Mouse (Mus musculus) forebrain, embryonic 10.5 days (tissue): ENCODE results near the gene Nadk2. TPM values are rescaled to one million over a fixed set of nuclear protein-coding genes. Genes with fewer than 3 reads are reported as not detected.

Source experiments
- DNase-seq: peaks from one replicate; pipeline ENCODE4 v3.0.0-alpha.2; 2017; ENCODE audit warnings: low spot score; ENCODE audit errors: extremely low spot score
- H3K27ac ChIP-seq: fragments of 300-500 bp; sonication (generic); 2 replicates; pipeline ENCODE4 v1.5.1; 2016; ENCODE audit warnings: mild to moderate bottlenecking
- H3K27me3 ChIP-seq: fragments of 300-500 bp; sonication (generic); 2 replicates; pipeline ENCODE4 v1.6.1; 2016; ENCODE audit warnings: mild to moderate bottlenecking; ENCODE audit not compliant: poor library complexity, severe bottlenecking
- H3K36me3 ChIP-seq: fragments of 300-500 bp; sonication (generic); replicated peaks from 2 replicates; pipeline ENCODE4 v1.6.1; 2016; ENCODE audit warnings: mild to moderate bottlenecking, moderate library complexity
- H3K4me1 ChIP-seq: fragments of 300-500 bp; sonication (generic); 2 replicates; pipeline ENCODE4 v1.6.1; 2016
- H3K4me3 ChIP-seq: fragments of 300-500 bp; sonication (generic); 2 replicates; pipeline ENCODE4 v1.5.1; 2016; ENCODE audit warnings: mild to moderate bottlenecking, moderate library complexity
- H3K9me3 ChIP-seq: fragments of 300-500 bp; sonication (generic); 2 replicates; pipeline ENCODE4 v1.6.1; 2016; ENCODE audit warnings: mild to moderate bottlenecking, moderate library complexity
- WGBS: fragments of 180-500 bp; shearing (Covaris S2); methylation state at CpG from one replicate; pipeline ENCODE4 v1.1.7; 2016; 5-methylcytosine and 5-hydroxymethylcytosine counted together
- polyA plus RNA-seq: library from polyadenylated mRNA; unstranded; fragments of >200 nt; fragmentation: Nextera tagmentation; extraction: Ambion mirVana; gene quantifications from 2 replicates; pipeline ENCODE4 v1.2.1, GENCODE M21; 2016

Gene Nadk2
- polyA plus RNA-seq, 1 experiment from 2014 or later: 30.4 TPM

DNA sequence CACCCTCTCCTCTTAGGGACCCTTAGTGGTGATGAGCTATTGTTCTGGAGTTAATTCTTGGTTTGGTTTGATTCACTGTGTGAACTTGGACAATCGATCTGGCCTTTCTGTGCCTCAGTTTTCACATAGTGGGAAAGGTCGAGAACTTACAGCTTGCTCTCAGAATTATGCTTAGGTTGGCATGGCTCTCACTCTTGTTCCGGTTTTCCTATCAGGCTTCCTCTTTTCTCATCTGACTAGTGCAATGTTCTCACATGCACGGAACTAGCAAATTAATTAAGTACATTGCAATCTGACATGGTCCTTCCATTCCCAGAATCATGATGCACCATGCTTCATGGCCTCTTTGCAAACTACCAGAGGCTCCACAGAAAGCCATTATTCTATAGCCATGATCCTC, 51.9 kb downstream of the Nadk2 start:
- Histone ChIP-seq H3K36me3 (peaks cover 99% of the 10 kb centered on the region), H3K27ac (no peak overlapping the region)
- 92% methylated on average over 4 of the region's 4 CpGs for WGBS

DNA sequence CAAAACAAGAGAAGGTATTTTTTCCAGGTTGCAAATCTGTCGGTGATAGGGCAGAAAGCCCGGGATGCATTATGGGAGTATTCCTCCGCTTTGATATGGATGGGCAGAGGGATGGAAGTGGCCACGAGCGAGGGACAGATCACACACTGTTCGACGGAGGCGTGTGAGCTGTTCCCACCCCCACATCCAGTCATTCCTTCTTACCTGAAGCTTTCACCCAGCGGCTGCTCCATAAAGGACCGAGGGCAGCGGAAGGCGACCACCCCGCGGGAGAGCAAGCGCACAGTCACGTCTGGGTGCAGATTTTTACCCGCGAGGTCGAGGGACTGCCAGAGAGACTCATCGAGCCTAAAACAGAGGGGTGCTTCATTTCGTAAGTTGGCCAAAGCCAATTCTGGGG, 53.8 kb downstream of the Nadk2 start:
- no peaks in the 10 kb centered on the region for H3K27me3 ChIP-seq
- no peak overlapping the region for H3K27ac ChIP-seq
- H3K4me3 ChIP-seq: no peak overlapping the region
- peaks cover 99% of the 10 kb centered on the region for H3K36me3 ChIP-seq
- WGBS: 95% methylated on average over 21 of the region's 21 CpGs
- no peaks in the 10 kb centered on the region for H3K9me3 ChIP-seq
- no peak for DNase-seq
- H3K4me1 ChIP-seq: no peaks in the 10 kb centered on the region

More for the DNA sequence above, 51.9 kb downstream of the Nadk2 start:
- Histone ChIP-seq H3K27me3 (no peaks in the 10 kb centered on the region), H3K9me3 (no peaks in the 10 kb centered on the region), H3K4me3 (no peak overlapping the region), H3K4me1 (no peaks in the 10 kb centered on the region)
- no peak for DNase-seq

DNA sequence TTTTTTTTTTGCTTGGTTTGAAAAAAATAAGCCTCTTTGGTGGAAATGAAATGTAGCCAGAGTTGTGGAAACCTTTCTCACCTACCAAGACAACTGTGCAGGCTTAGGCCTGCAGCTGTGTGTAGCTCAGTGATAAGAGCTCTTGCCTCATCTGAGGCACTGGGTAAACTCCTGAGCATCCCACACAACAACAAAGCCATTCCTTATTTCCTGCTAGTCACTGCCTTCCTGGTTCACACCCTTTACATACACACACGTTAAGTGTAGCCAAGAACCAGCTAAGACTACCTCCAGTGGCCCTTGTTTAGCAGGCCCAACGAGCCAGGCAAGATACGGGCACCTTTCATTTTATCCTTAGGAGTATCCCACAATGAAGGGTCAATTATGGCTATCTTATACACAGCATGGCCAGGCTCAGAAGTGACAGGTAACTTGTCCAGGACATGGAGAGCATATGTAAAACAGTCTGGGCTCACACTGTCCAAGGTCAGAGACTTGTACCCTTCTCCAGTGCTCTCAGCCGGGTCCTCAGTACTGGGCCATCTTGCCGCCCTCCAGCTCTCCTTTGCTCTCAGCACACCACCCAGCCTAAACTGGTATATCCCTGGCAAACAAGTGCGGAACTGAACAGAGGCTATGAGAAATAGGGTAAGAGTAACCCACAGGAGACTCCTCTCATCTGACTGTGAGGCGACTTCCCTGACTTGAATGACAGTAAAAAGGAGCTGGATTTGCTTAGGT, 56.2 kb downstream of the Nadk2 start:
- DNase-seq: peak; percentile 13
- Histone ChIP-seq H3K27me3 (no peaks in the 10 kb centered on the region), H3K36me3 (peaks cover 99% of the 10 kb centered on the region), H3K27ac (no peak overlapping the region), H3K4me1 (no peaks in the 10 kb centered on the region), H3K4me3 (no peak overlapping the region), H3K9me3 (no peaks in the 10 kb centered on the region)
- WGBS: 91% methylated on average over 7 of the region's 7 CpGs

DNA sequence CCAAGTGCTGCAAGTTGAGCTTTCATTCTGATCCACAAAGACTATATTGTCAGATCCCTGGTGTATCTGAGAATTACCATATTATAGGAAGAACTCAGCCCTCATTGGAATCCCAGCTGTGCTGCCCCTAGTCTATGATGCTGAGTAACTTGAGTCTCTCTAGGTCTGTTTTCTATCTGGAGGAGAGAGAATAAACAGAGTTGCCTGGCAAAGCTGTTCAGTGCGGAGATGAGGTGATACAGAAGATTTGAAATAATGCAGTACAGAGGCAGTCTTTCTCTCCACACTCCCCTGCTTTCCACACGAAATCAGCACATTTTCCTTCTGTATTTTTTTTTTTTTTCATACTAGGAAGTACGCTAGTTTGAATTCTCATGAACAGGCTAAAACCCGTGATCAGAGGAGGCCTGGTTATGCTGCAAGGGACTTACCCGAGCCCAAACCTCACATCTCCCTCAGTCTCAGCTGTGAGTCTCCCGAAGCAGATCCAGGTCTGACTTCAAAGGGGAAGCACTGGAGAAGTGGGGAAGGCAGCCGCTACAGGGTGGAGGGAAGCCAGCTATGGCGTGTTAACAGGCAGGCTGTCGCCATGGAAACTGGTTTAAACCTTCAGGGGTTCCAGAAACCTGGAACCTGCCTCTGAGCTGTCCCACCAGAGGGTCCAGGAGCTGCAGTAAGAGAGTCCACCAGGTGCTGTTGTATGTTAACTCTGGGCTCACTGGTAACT, 59.9 kb downstream of the Nadk2 start:
- Histone ChIP-seq H3K4me1 (no peaks in the 10 kb centered on the region), H3K9me3 (no peaks in the 10 kb centered on the region), H3K27me3 (no peaks in the 10 kb centered on the region), H3K36me3 (peaks cover 98% of the 10 kb centered on the region), H3K4me3 (no peak overlapping the region), H3K27ac (no peak overlapping the region)
- 86% methylated on average over 9 of the region's 9 CpGs for WGBS
- DNase-seq: no peak

GRCm38 (mm10) chr15:9131499-9131888, 60.4 kb downstream of the Nadk2 start:
- WGBS: 91% methylated on average over 4 of the region's 4 CpGs
- DNase-seq: no peak
- peaks cover 98% of the 10 kb centered on the region for H3K36me3 ChIP-seq
- H3K4me3 ChIP-seq: no peak overlapping the region
- no peaks in the 10 kb centered on the region for H3K4me1 ChIP-seq
- no peaks in the 10 kb centered on the region for H3K27me3 ChIP-seq
- H3K9me3 ChIP-seq: no peaks in the 10 kb centered on the region; the same call in 1 of the 2 replicates
- H3K27ac ChIP-seq: no peak overlapping the region

DNA sequence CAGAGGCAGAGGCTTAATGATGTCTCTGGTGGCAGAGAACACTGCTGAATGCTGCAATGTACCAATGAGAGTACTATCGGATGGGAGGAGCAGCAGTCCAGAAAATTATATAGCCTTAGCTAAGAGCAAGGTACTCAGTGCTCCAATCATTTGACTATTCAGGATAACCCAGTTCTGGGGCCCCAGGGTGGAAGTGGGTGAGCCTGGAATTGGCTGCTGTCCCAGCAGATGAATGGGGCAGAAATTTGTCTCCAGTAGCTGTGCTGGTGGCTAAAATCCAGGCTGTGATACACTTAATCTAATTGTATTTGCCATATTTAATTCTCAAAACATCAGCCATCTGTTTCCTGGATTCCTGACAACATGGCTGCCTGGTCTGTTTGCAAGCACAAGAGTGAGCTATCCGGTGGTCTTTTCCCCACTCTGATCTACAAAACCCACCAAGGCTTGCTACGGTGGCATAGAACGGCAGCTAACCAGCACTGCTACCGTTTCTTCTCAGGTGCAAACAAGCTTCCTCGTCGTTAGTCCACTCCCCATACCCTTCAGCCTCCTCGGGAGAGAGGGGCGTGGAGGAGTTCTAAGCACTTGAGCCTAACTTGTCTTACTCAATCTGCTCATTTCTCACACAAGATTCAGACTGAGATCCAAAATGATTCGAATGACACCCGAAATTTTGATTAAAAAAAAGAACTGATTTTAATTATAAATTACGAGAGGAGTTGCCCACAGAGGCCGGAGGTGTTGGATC, 61.8 kb downstream of the Nadk2 start:
- Histone ChIP-seq H3K4me3 (no peak overlapping the region), H3K4me1 (peaks cover 4% of the 10 kb centered on the region; the same call in 1 of the 2 replicates), H3K9me3 (no peaks in the 10 kb centered on the region; the same call in 1 of the 2 replicates), H3K27me3 (no peaks in the 10 kb centered on the region), H3K36me3 (peaks cover 98% of the 10 kb centered on the region), H3K27ac (no peak overlapping the region)
- WGBS: 90% methylated on average over 13 of the region's 13 CpGs
- DNase-seq: no peak

DNA sequence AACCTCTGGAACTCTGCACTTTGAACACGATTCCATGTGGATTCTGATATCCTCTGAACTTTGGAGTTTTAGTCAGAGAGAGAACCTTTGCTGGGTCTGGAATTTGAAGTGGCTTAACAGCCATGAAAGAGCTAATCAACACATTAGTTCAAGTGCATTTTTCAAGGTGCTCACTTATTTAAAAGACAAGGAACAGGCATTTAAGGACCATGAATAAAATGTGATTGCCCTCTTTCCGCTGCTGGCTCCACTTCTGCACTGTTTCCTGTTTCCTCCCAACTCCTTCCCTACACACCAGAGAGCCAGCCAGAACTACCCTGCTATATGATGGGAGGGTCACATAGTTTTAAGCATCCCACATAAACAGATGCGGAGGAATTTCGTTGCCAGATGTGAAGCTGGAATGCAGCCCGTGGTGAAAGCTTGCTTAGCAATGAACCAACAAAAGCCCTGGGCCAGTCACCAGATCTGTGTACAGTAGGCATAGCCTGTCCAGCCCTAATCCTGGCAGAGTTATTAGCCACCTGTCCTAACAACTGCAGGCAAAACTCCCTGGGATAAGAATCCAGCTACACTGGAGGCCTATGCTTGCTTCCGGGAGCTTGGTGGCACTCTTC, 63.9 kb downstream of the Nadk2 start:
- no peak for DNase-seq
- Histone ChIP-seq H3K9me3 (no peaks in the 10 kb centered on the region; the same call in 1 of the 2 replicates), H3K4me1 (peaks cover 18% of the 10 kb centered on the region), H3K27ac (no peak overlapping the region), H3K36me3 (peaks cover 89% of the 10 kb centered on the region), H3K27me3 (no peaks in the 10 kb centered on the region), H3K4me3 (no peak overlapping the region)
- 83% methylated on average over 6 of the region's 6 CpGs for WGBS

GRCm38 (mm10) chr15:9139447-9139846, 68.4 kb downstream of the Nadk2 start:
- H3K27ac ChIP-seq: peak overlapping the region; percentile 90
- no peak for DNase-seq
- H3K36me3 ChIP-seq: peaks cover 47% of the 10 kb centered on the region
- 41% methylated on average over 10 of the region's 10 CpGs for WGBS
- H3K4me3 ChIP-seq: peak overlapping the region; percentile 90
- H3K27me3 ChIP-seq: no peaks in the 10 kb centered on the region
- H3K9me3 ChIP-seq: no peaks in the 10 kb centered on the region; the same call in 1 of the 2 replicates
- peaks cover 27% of the 10 kb centered on the region for H3K4me1 ChIP-seq

DNA sequence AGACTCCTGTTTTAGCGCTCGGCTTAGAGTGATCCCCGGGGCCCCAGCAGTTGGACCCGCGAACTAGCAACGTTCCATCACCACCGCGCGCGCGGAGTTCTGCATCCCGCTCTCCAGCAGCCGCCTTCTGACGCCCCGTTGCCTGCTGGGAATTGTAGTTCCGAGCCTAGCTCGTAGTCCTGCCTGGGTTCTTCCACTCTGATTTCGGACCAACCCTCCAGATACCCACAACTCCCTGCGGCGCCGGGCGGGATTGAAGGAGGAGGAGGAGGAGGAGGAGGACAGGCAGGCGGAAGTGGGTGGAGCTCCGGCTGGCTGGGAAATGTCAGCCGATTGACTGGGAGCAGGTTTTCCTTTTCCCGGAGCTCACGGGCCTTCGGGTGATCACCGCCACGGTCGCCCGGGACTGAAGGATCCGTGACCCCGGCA, 69.2 kb downstream of the Nadk2 start, which contains the start of gene Lmbrd2:
TSS of gene Lmbrd2 (plus strand) at position 299 of the 429 bp plus-strand sequence.
- Histone ChIP-seq H3K36me3 (peaks cover 43% of the 10 kb centered on the region), H3K27ac (peak within 1 kb of the TSS; percentile 90), H3K4me1 (peaks cover 27% of the 10 kb centered on the region), H3K4me3 (peak within 1 kb of the TSS; percentile 90), H3K27me3 (no peaks in the 10 kb centered on the region), H3K9me3 (no peaks in the 10 kb centered on the region; the same call in 1 of the 2 replicates)
- WGBS: under 1% methylated on average over 34 of the region's 34 CpGs
- peak; percentile 98 for DNase-seq

DNA sequence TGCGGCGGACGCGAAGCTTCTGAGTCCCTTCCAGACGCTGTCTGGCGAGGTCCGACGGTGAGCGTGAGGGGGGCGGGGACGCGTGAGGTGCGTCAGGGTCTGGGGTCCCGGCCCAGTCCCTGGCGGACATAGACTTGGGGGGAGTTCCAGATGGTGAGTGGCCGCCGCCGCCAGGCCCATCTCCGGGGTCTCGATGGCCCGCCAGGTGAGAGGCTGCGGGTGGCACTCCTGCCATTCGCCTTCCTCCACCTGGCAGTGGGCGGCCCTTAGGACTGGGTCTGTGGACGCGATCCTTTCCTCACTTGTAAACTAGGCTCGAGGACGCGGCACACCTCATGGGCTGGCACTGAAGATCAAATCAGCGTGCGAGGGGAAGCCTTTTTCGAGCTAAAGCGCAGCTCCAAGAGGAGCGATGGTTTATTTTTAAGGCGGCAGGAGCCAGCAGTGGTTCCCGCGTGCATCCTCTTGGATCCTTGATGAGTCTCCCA, 69.7 kb downstream of the Nadk2 start:
- H3K9me3 ChIP-seq: no peaks in the 10 kb centered on the region; the same call in 1 of the 2 replicates
- peaks cover 27% of the 10 kb centered on the region for H3K4me1 ChIP-seq
- H3K27ac ChIP-seq: peak overlapping the region; percentile 90
- under 1% methylated on average over 37 of the region's 37 CpGs for WGBS
- H3K4me3 ChIP-seq: peak overlapping the region; percentile 90
- H3K27me3 ChIP-seq: no peaks in the 10 kb centered on the region
- H3K36me3 ChIP-seq: peaks cover 40% of the 10 kb centered on the region
- DNase-seq: no peak

DNA sequence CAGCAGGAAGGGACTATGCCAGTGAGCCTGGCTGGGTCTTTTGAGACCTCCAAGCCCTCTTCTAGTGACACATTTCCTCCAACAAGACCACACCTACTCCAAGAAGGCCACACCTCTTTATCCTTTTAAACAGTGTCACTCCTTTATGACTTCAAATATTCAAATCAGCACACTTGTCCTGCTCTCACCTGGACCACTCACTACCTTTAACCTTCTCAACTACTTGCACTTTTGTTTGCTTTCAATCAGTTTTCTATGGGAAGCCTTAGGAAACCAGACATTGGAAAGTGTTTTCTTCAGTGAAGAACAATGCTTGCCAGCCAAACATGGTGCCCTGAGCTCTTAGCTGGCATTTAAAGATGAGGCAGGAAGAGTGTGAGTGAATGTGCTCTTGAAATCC, 84.3 kb downstream of the Nadk2 start, which contains the start of gene Skp2:
TSS of gene Skp2 (minus strand) at position 101 of the 400 bp plus-strand sequence.
- Histone ChIP-seq H3K4me3 (no peak within 1 kb of the TSS), H3K36me3 (peaks cover 52% of the 10 kb centered on the region), H3K4me1 (no peaks in the 10 kb centered on the region), H3K27ac (no peak within 1 kb of the TSS), H3K9me3 (no peaks in the 10 kb centered on the region), H3K27me3 (no peaks in the 10 kb centered on the region)
- no peak for DNase-seq
